10 mouse cellular contexts compared by ENCODE assay signal in the genomic region with DNA sequence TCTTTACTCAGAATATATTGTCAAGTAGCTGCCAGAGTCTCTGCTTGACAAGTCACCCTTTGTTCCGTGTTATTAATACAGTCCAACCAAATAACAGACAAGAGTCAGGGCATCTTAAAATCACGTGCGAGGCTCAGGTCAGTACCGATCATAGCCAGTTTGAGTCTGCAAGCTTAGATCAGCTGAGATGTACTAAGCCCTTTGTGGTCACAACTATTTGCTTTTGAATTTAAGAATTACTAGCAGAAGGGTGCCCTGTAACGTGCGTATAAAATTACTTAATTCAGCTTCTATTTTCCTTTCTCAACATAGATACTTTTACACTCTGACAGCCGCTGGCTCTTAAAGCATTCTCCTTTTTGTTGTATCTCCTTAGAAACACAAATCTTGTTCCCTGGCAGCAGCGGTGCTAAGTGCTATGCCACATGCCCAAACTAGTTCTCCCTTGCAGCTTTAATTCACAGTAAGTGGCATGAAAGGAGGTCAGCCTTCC. TPM values are rescaled to one million over a fixed set of nuclear protein-coding genes. Genes with fewer than 3 reads are reported as not detected.
DNase-seq lines count a peak whose midpoint lies in the region; ATAC-seq lines count a peak whose summit lies in the region.
"Had no signal": no experiment of that assay in that cellular context is flagged by ENCODE, and none has a peak within 500 bp of the region (broad histone marks: within the 10 kb centered on the region; RNA-seq: fewer than 3 reads in every experiment).

No protein-coding gene starts in this region.

- H3K4me2 ChIP-seq in liver, embryonic 12.5 days = no peak overlapping the region

- no peak overlapping the region for H3K4me3 ChIP-seq in liver, embryonic 12.5 days

- H3K4me1 ChIP-seq in liver, embryonic 12.5 days = no peaks in the 10 kb centered on the region

- DNase-seq in heart, adult 11 months = peak; percentile 92
- no peak for DNase-seq in heart, postnatal 4 days
- peak; percentile 36 to 38 for DNase-seq in right cerebral cortex, adult 2 months (ENCODE audit: low spot score in 2 of 2)
- no peak for DNase-seq in right cerebral cortex, postnatal 25 days
- DNase-seq in lung, postnatal 36 days = peak; percentile 23
- no peak for DNase-seq in yolk sac, embryonic 10.5 days (ENCODE audit: low spot score)
- DNase-seq: adrenal gland, postnatal 36 days had no signal

- H3K36me3 ChIP-seq in liver, embryonic 12.5 days = no peaks in the 10 kb centered on the region

- no peaks in the 10 kb centered on the region for H3K9me3 ChIP-seq in liver, embryonic 12.5 days (replicated peaks)

- 68% methylated on average over 8 of the region's 8 CpGs for WGBS in liver, embryonic 12.5 days (ENCODE audit: insufficient replicate concordance)

- ATAC-seq in liver, embryonic 12.5 days = no peak
- no peak for ATAC-seq in erythroblast, adult 5-6 weeks (replicated peaks; ENCODE audit: low FRiP score, poor library complexity, severe bottlenecking)

- no peaks in the 10 kb centered on the region for H3K27me3 ChIP-seq in liver, embryonic 12.5 days (replicated peaks)
- H3K27me3 ChIP-seq: CH12.LX had no signal

- no peak overlapping the region for H3K9ac ChIP-seq in liver, embryonic 12.5 days

- H3K27ac ChIP-seq in liver, embryonic 12.5 days = no peak overlapping the region

RNA-seq across cellular contexts. Expression of a gene that starts 0.7 kb away (rescaled TPM):
- total RNA-seq in heart, postnatal 4 days (2021) = 100 to 1,000 TPM; 132 to 141 TPM
- polyA plus RNA-seq in liver, embryonic 12.5 days (2016; fragmentation: Nextera tagmentation; extraction: Ambion mirVana) = 2.2 and 2.5 TPM in 2 replicates
- total RNA-seq in erythroblast, adult 5-6 weeks (2015; ENCODE audit: low replicate concordance) = not detected in 2 replicates
- total RNA-seq in erythroblast, adult 5-6 weeks (2017; ENCODE audit: low replicate concordance) = not detected in 2 replicates
- total RNA-seq: CH12.LX had no signal

Comparison
In these comparisons a context has a peak if more than half of its experiments do, and no peak if none do; other contexts are left out.
1. DNase-seq: peak in heart, adult 11 months (single experiment), right cerebral cortex, adult 2 months (2 of 2) and lung, postnatal 36 days (single experiment); none in heart, postnatal 4 days (single experiment), right cerebral cortex, postnatal 25 days (single experiment) and yolk sac, embryonic 10.5 days (single experiment).
2. RNA of a gene that starts 0.7 kb away (total RNA-seq): 132 to 141 TPM in heart, postnatal 4 days; not detected in erythroblast, adult 5-6 weeks; every median in the first group is over 100 times any median in the second.